Mouse (Mus musculus): ENCODE results near the gene Stub1.
"Not testable (repeated sequence)": the region's sequence is repeated elsewhere in the genome, so short reads cannot be mapped to it uniquely, and the experiment has no call there.

Stub1 gene

GRCm38 (mm10) chr17:25833291-25833663, at the start of gene Stub1:
TSS of gene Stub1 (minus strand) at chr17:25833404.
- DNase-seq = peak; percentile 93

GRCm38 (mm10) chr17:25882306-25882705, 49.1 kb upstream of the Stub1 start:
- no peak for DNase-seq

GRCm38 (mm10) chr17:25881691-25882090, 48.5 kb upstream of the Stub1 start:
- DNase-seq = no peak

- DNase-seq = peak; percentile 53
Observed at GRCm38 (mm10) chr17:25880913-25881641, 47.9 kb upstream of the Stub1 start.

GRCm38 (mm10) chr17:25880196-25880910, 47.1 kb upstream of the Stub1 start, which contains the start of gene Wfikkn1:
TSS of gene Wfikkn1 (minus strand) at chr17:25880858.
- peak; percentile 62 for DNase-seq

GRCm38 (mm10) chr17:25879750-25880149, 46.5 kb upstream of the Stub1 start:
- DNase-seq = peak; percentile 63

- peak; percentile 53 for DNase-seq
Observed at GRCm38 (mm10) chr17:25879261-25879660, 46.1 kb upstream of the Stub1 start.

GRCm38 (mm10) chr17:25878611-25879180, 45.5 kb upstream of the Stub1 start:
- DNase-seq = no peak

- DNase-seq = peak; percentile 69
Observed at GRCm38 (mm10) chr17:25877741-25878610, 44.8 kb upstream of the Stub1 start.

- DNase-seq = no peak
Observed at GRCm38 (mm10) chr17:25877025-25877424, 43.8 kb upstream of the Stub1 start.

- peak; percentile 72 for DNase-seq
Observed at GRCm38 (mm10) chr17:25876347-25876915, 43.2 kb upstream of the Stub1 start.

- DNase-seq = peak; percentile 90
Observed at GRCm38 (mm10) chr17:25875171-25876136, 42.2 kb upstream of the Stub1 start.

GRCm38 (mm10) chr17:25874721-25875170, 41.5 kb upstream of the Stub1 start, which contains the start of gene Mettl26:
TSS of gene Mettl26 (plus strand) at chr17:25875074.
- peak; percentile 90 for DNase-seq

- peak; percentile 57 for DNase-seq
Observed at GRCm38 (mm10) chr17:25874148-25874720, 41.0 kb upstream of the Stub1 start.

- DNase-seq = no peak
Observed at GRCm38 (mm10) chr17:25873405-25874147, 40.4 kb upstream of the Stub1 start.

- no peak for DNase-seq
Observed at GRCm38 (mm10) chr17:25872676-25873075, 39.5 kb upstream of the Stub1 start.

GRCm38 (mm10) chr17:25871566-25871965, 38.4 kb upstream of the Stub1 start:
- not testable (repeated sequence) for DNase-seq

GRCm38 (mm10) chr17:25869954-25870353, 36.8 kb upstream of the Stub1 start:
- DNase-seq = peak; percentile 35

- peak; percentile 52 for DNase-seq
Observed at GRCm38 (mm10) chr17:25869498-25869897, 36.3 kb upstream of the Stub1 start.

All from cerebellum, adult 9-11 months (tissue).